Mouse (Mus musculus): ENCODE results near the gene Wnt5b. TPM values are rescaled to one million over a fixed set of nuclear protein-coding genes. Genes with fewer than 3 reads are reported as not detected.

Wnt5b gene
- polyA plus RNA-seq, 1 experiment from 2014 or later = 7.4 TPM

DNA sequence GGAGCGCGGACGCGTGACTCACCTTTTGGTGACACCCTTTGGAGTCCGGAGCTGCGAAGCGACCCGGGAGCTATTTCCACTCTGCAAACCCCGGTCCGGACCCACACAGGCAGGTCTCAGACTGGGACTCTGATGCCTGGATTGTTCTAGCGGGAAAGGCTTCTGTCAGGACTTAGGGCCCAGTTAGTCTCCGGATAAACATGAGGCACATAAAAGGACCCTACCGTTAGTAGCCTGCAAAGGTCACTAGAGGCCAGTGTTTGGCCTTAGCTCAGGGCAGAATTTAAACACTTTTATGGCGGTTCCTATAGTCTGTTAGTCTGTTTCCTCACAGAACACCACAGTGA lies 344 bp upstream of the Wnt5b start:
- WGBS = under 1% methylated on average over 14 of the region's 14 CpGs
- peak; percentile 77 for DNase-seq (ENCODE audit: low spot score)

DNA sequence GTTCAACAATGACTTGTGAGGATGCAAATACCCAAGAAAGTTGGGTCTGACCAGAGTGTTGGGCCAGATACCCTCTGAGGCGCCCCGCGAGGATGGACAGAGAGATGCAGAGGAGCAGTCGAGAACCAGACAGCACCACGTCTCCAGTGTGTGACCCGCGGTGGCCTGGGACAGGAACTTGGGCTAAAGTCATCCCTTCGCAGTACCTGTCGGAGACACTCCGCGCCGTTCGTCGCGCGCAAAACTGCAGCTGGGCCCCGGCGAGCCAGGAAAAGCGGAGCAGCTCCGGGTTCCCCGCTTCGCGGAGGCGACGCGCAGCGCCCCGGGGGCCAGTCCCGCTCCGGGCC lies 718 bp downstream of the Wnt5b start:
- peak overlapping the region; percentile 65 for H3K9ac ChIP-seq (ENCODE audit: low read length)
- WGBS = 1% methylated on average over 29 of the region's 30 CpGs
- peaks cover 11% of the 10 kb centered on the region; the same call in 1 of the 2 replicates for H3K27me3 ChIP-seq (replicated peaks; ENCODE audit: control insufficient read depth, insufficient read depth, low read length)
- no peaks in the 10 kb centered on the region for H3K36me3 ChIP-seq (ENCODE audit: control insufficient read depth, insufficient read depth, low read length)
- H3K4me3 ChIP-seq (ENCODE audit: low read depth, low read length) = peak overlapping the region; percentile 63
- DNase-seq (ENCODE audit: low spot score) (peak; percentile 76), ATAC-seq (replicated peaks; ENCODE audit: low FRiP score, low TSS enrichment, low read depth) (peak; percentile 26; the same call in 1 of the 2 replicates)
- H3K9me3 ChIP-seq (ENCODE audit: control insufficient read depth, low read length) = no peaks in the 10 kb centered on the region
- peaks cover 13% of the 10 kb centered on the region; the same call in 1 of the 2 replicates for H3K4me1 ChIP-seq (replicated peaks; ENCODE audit: control insufficient read depth, insufficient read depth, low read length)
- H3K4me2 ChIP-seq (ENCODE audit: low read length) = peak overlapping the region; percentile 78
- no peak overlapping the region for H3K27ac ChIP-seq (ENCODE audit: low read depth)

More for the DNA sequence above, 344 bp upstream of the Wnt5b start:
- H3K9me3 ChIP-seq (ENCODE audit: control insufficient read depth, low read length) = no peaks in the 10 kb centered on the region
- peaks cover 13% of the 10 kb centered on the region; the same call in 1 of the 2 replicates for H3K4me1 ChIP-seq (replicated peaks; ENCODE audit: control insufficient read depth, insufficient read depth, low read length)
- H3K36me3 ChIP-seq (ENCODE audit: control insufficient read depth, insufficient read depth, low read length) = no peaks in the 10 kb centered on the region
- no peak for ATAC-seq (replicated peaks; ENCODE audit: low FRiP score, low TSS enrichment, low read depth)
- peaks cover 11% of the 10 kb centered on the region; the same call in 1 of the 2 replicates for H3K27me3 ChIP-seq (replicated peaks; ENCODE audit: control insufficient read depth, insufficient read depth, low read length)
- H3K4me3 ChIP-seq (ENCODE audit: low read depth, low read length) = peak overlapping the region; percentile 63
- peak overlapping the region; percentile 78 for H3K4me2 ChIP-seq (ENCODE audit: low read length)
- H3K27ac ChIP-seq (ENCODE audit: low read depth) = no peak overlapping the region
- H3K9ac ChIP-seq (ENCODE audit: low read length) = peak overlapping the region; percentile 65; the same call in 1 of the 2 replicates

GRCm38 (mm10) chr6:119535867-119536266 lies 8.3 kb downstream of the Wnt5b start:
- DNase-seq (ENCODE audit: low spot score) (no peak), ATAC-seq (replicated peaks; ENCODE audit: low FRiP score, low TSS enrichment, low read depth) (no peak)
- H3K9me3 ChIP-seq (ENCODE audit: control insufficient read depth, low read length) = no peaks in the 10 kb centered on the region
- H3K4me1 ChIP-seq (replicated peaks; ENCODE audit: control insufficient read depth, insufficient read depth, low read length) = no peaks in the 10 kb centered on the region
- H3K4me3 ChIP-seq (ENCODE audit: low read depth, low read length) = no peak overlapping the region
- H3K27ac ChIP-seq (ENCODE audit: low read depth) = no peak overlapping the region
- H3K36me3 ChIP-seq (ENCODE audit: control insufficient read depth, insufficient read depth, low read length) = no peaks in the 10 kb centered on the region
- H3K4me2 ChIP-seq (ENCODE audit: low read length) = no peak overlapping the region
- no peaks in the 10 kb centered on the region for H3K27me3 ChIP-seq (replicated peaks; ENCODE audit: control insufficient read depth, insufficient read depth, low read length)
- 74% methylated on average over 12 of the region's 12 CpGs for WGBS
- H3K9ac ChIP-seq (ENCODE audit: low read length) = no peak overlapping the region

DNA sequence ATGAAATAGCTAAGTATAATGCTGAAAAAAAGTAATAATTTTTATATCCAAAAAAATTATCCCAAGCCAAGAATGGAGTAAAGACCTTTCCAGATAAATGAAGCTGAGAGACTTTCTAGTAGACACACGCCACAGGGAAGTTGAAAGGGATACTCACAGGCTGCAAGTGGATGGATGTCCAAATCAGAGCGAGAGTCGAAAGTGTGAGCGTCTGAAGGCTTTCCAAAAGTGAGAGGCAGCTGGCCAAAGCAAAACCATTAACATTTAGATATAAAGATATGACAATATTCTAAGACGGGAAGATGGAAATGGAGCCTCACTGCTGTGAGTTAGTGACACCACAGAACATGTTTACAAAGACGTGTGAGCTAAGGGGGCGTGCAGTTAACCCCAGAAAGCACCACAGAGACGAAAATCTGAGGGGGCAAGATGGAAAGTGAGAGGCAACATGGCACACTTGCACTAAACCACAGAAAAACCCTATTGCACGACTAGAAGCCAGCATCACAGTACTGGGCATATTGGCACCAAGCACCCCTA lies 10.9 kb downstream of the Wnt5b start:
- Histone ChIP-seq H3K4me3 (ENCODE audit: low read depth, low read length) (no peak overlapping the region), H3K9ac (ENCODE audit: low read length) (no peak overlapping the region), H3K4me1 (replicated peaks; ENCODE audit: control insufficient read depth, insufficient read depth, low read length) (no peaks in the 10 kb centered on the region), H3K9me3 (ENCODE audit: control insufficient read depth, low read length) (no peaks in the 10 kb centered on the region), H3K27ac (ENCODE audit: low read depth) (no peak overlapping the region), H3K27me3 (replicated peaks; ENCODE audit: control insufficient read depth, insufficient read depth, low read length) (no peaks in the 10 kb centered on the region), H3K36me3 (ENCODE audit: control insufficient read depth, insufficient read depth, low read length) (no peaks in the 10 kb centered on the region), H3K4me2 (ENCODE audit: low read length) (no peak overlapping the region)
- DNase-seq (ENCODE audit: low spot score) = no peak
- WGBS = 83% methylated on average over 9 of the region's 9 CpGs
- no peak for ATAC-seq (replicated peaks; ENCODE audit: low FRiP score, low TSS enrichment, low read depth)

GRCm38 (mm10) chr6:119529659-119530058 lies 14.5 kb downstream of the Wnt5b start:
- Histone ChIP-seq H3K4me2 (ENCODE audit: low read length) (no peak overlapping the region), H3K27ac (ENCODE audit: low read depth) (no peak overlapping the region)
- WGBS = 91% methylated on average over 3 of the region's 3 CpGs

DNA sequence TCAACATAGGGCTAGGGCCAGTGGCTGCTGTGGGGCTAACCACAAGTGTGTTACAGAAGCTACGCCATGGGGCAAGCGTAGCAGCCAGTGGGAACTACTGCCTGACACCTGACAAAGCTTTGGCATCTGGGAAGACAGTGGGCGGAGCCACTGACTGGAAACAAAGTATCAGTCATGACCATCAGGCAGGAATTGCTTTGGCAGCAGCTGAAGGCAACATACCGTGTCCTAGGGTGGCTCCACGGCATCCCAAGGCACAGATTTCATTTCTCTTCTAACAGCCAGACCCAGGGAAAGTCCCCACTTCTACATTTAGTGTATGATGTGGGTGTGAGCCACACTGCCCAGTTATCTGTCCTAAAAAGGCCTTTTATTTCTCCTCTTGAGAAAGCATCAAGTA lies 17.6 kb downstream of the Wnt5b start:
- Histone ChIP-seq H3K27ac (ENCODE audit: low read depth) (no peak overlapping the region), H3K4me2 (ENCODE audit: low read length) (no peak overlapping the region), H3K36me3 (ENCODE audit: control insufficient read depth, insufficient read depth, low read length) (no peaks in the 10 kb centered on the region), H3K27me3 (replicated peaks; ENCODE audit: control insufficient read depth, insufficient read depth, low read length) (no peaks in the 10 kb centered on the region), H3K9me3 (ENCODE audit: control insufficient read depth, low read length) (no peaks in the 10 kb centered on the region), H3K9ac (ENCODE audit: low read length) (no peak overlapping the region), H3K4me1 (replicated peaks; ENCODE audit: control insufficient read depth, insufficient read depth, low read length) (no peaks in the 10 kb centered on the region), H3K4me3 (ENCODE audit: low read depth, low read length) (no peak overlapping the region)
- no peak for ATAC-seq (replicated peaks; ENCODE audit: low FRiP score, low TSS enrichment, low read depth)
- no peak for DNase-seq (ENCODE audit: low spot score)
- 80% methylated on average over 5 of the region's 5 CpGs for WGBS

More at GRCm38 (mm10) chr6:119529659-119530058, 14.5 kb downstream of the Wnt5b start:
- Histone ChIP-seq H3K4me3 (ENCODE audit: low read depth, low read length) (no peak overlapping the region), H3K9ac (ENCODE audit: low read length) (no peak overlapping the region), H3K36me3 (ENCODE audit: control insufficient read depth, insufficient read depth, low read length) (no peaks in the 10 kb centered on the region), H3K4me1 (replicated peaks; ENCODE audit: control insufficient read depth, insufficient read depth, low read length) (no peaks in the 10 kb centered on the region), H3K27me3 (replicated peaks; ENCODE audit: control insufficient read depth, insufficient read depth, low read length) (no peaks in the 10 kb centered on the region), H3K9me3 (ENCODE audit: control insufficient read depth, low read length) (no peaks in the 10 kb centered on the region)
- DNase-seq (ENCODE audit: low spot score) (no peak), ATAC-seq (replicated peaks; ENCODE audit: low FRiP score, low TSS enrichment, low read depth) (no peak)

- Histone ChIP-seq H3K36me3 (ENCODE audit: control insufficient read depth, insufficient read depth, low read length) (no peaks in the 10 kb centered on the region), H3K4me3 (ENCODE audit: low read depth, low read length) (no peak overlapping the region), H3K27me3 (replicated peaks; ENCODE audit: control insufficient read depth, insufficient read depth, low read length) (no peaks in the 10 kb centered on the region), H3K9me3 (ENCODE audit: control insufficient read depth, low read length) (no peaks in the 10 kb centered on the region), H3K4me1 (replicated peaks; ENCODE audit: control insufficient read depth, insufficient read depth, low read length) (no peaks in the 10 kb centered on the region), H3K9ac (ENCODE audit: low read length) (no peak overlapping the region), H3K27ac (ENCODE audit: low read depth) (no peak overlapping the region), H3K4me2 (ENCODE audit: low read length) (no peak overlapping the region)
- no peak for ATAC-seq (replicated peaks; ENCODE audit: low FRiP score, low TSS enrichment, low read depth)
- WGBS = 37% methylated on average over 3 of the region's 3 CpGs
- DNase-seq (ENCODE audit: low spot score) = no peak
Observed at GRCm38 (mm10) chr6:119521931-119522391, 22.2 kb downstream of the Wnt5b start.

GRCm38 (mm10) chr6:119521482-119521900 lies 22.7 kb downstream of the Wnt5b start:
- WGBS = 80% methylated on average over 3 of the region's 3 CpGs
- ATAC-seq (replicated peaks; ENCODE audit: low FRiP score, low TSS enrichment, low read depth) = no peak

GRCm38 (mm10) chr6:119520731-119521130 lies 23.4 kb downstream of the Wnt5b start:
- DNase-seq (ENCODE audit: low spot score) (no peak), ATAC-seq (replicated peaks; ENCODE audit: low FRiP score, low TSS enrichment, low read depth) (no peak)
- Histone ChIP-seq H3K27ac (ENCODE audit: low read depth) (no peak overlapping the region), H3K27me3 (replicated peaks; ENCODE audit: control insufficient read depth, insufficient read depth, low read length) (no peaks in the 10 kb centered on the region), H3K4me3 (ENCODE audit: low read depth, low read length) (no peak overlapping the region), H3K4me2 (ENCODE audit: low read length) (no peak overlapping the region), H3K4me1 (replicated peaks; ENCODE audit: control insufficient read depth, insufficient read depth, low read length) (no peaks in the 10 kb centered on the region), H3K9ac (ENCODE audit: low read length) (no peak overlapping the region), H3K36me3 (ENCODE audit: control insufficient read depth, insufficient read depth, low read length) (no peaks in the 10 kb centered on the region), H3K9me3 (ENCODE audit: control insufficient read depth, low read length) (no peaks in the 10 kb centered on the region)
- WGBS = 45% methylated on average over 9 of the region's 9 CpGs

More at GRCm38 (mm10) chr6:119521482-119521900, 22.7 kb downstream of the Wnt5b start:
- Histone ChIP-seq H3K36me3 (ENCODE audit: control insufficient read depth, insufficient read depth, low read length) (no peaks in the 10 kb centered on the region), H3K4me1 (replicated peaks; ENCODE audit: control insufficient read depth, insufficient read depth, low read length) (no peaks in the 10 kb centered on the region), H3K4me2 (ENCODE audit: low read length) (no peak overlapping the region), H3K9me3 (ENCODE audit: control insufficient read depth, low read length) (no peaks in the 10 kb centered on the region), H3K27ac (ENCODE audit: low read depth) (no peak overlapping the region), H3K4me3 (ENCODE audit: low read depth, low read length) (no peak overlapping the region), H3K27me3 (replicated peaks; ENCODE audit: control insufficient read depth, insufficient read depth, low read length) (no peaks in the 10 kb centered on the region), H3K9ac (ENCODE audit: low read length) (no peak overlapping the region)
- no peak for DNase-seq (ENCODE audit: low spot score)
